Mouse (Mus musculus): ENCODE results near the gene Lmcd1. TPM values are rescaled to one million over a fixed set of nuclear protein-coding genes. Genes with fewer than 3 reads are reported as not detected.

The Lmcd1 gene
- polyA plus RNA-seq, 1 experiment from 2014 or later, result 17.5 TPM

DNA sequence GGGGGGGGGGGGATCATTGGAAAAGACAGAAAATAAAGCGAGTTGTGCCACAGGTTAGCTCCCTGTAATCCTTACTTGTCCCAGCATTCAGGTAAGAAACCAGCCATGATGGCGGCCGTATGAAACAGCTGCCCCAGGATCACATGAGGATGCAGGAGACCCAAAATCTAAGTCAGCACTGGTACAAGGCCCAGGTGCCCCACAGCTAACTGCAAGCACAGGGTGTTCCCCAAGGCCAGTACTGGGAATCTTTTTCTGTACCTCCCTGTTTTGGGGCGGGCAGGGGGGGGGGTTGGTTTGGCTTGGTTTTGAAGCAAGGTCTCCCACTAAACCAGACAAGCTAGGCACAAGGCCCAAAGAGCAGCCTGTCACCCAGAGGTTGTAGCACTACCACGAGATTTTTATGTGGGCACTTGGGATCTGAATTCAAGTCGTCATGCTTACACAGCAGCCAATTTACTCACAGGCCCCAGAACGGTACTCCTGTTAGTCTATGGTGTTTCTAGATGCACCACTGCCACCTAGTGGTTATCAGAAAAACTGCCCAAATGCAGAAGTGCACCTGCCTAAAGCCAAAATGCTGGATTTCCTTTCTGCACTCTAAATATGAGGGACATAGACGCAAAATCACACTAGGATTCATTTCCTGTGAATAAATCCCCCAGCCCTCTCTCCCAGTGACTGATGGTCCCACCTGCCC lies 100.5 kb downstream of the Lmcd1 start:
- Histone ChIP-seq H3K27me3 (no peaks in the 10 kb centered on the region), H3K4me3 (replicated peaks) (no peak overlapping the region), H3K9me3 (no peaks in the 10 kb centered on the region), H3K4me2 (replicated peaks) (no peak overlapping the region), H3K9ac (replicated peaks) (no peak overlapping the region), H3K36me3 (no peaks in the 10 kb centered on the region), H3K27ac (no peak overlapping the region), H3K4me1 (replicated peaks) (no peaks in the 10 kb centered on the region)
- 40% methylated on average over 8 of the region's 8 CpGs for WGBS
- ATAC-seq, result peak; percentile 73

- ATAC-seq, result peak; percentile 55; the same call in 1 of the 2 replicates
- 75% methylated on average over 9 of the region's 13 CpGs for WGBS
- H3K4me1 ChIP-seq (replicated peaks), result no peaks in the 10 kb centered on the region
- H3K27me3 ChIP-seq, result no peaks in the 10 kb centered on the region
- no peak overlapping the region for H3K4me3 ChIP-seq (replicated peaks)
- no peaks in the 10 kb centered on the region for H3K9me3 ChIP-seq
- no peak overlapping the region for H3K4me2 ChIP-seq (replicated peaks)
- H3K9ac ChIP-seq (replicated peaks), result no peak overlapping the region
- H3K27ac ChIP-seq, result no peak overlapping the region
- no peaks in the 10 kb centered on the region for H3K36me3 ChIP-seq
Measured at GRCm38 (mm10) chr6:112375661-112376392, 102.3 kb downstream of the Lmcd1 start.

DNA sequence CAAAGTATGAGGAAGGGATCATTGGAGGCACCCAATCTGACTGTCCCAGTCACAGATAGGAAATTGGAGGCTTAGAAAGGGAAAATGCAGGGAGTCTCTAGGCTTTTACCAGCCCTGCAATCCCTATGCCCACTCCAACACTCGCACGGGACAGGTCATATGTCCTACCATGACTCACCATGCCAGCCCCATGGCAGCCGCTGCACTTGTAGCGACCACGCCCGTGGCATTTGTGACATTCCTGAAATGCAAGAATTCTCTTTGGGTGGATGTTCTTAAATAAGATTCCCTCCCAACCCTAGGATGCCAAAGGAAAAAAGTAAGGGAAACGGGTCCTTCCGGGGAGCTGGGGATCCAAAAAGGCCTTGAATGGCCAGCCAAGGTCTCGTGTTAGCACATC lies 105.5 kb downstream of the Lmcd1 start:
- Histone ChIP-seq H3K4me1 (replicated peaks) (0 out of 2 replicates have a peak, but pooled peaks cover 4% of the 10 kb centered on the region), H3K27me3 (no peaks in the 10 kb centered on the region), H3K4me2 (replicated peaks) (no peak overlapping the region), H3K36me3 (no peaks in the 10 kb centered on the region), H3K27ac (no peak overlapping the region), H3K4me3 (replicated peaks) (no peak overlapping the region), H3K9me3 (no peaks in the 10 kb centered on the region), H3K9ac (replicated peaks) (no peak overlapping the region)
- no peak for ATAC-seq
- WGBS, result 93% methylated on average over 9 of the region's 9 CpGs

Other genes with a start within 250 kb of the Lmcd1 start
- 0.23 TPM in 1 of 2 replicates, not detected in the other for gene Ssu2, start 114.3 kb downstream of the Lmcd1 start, polyA plus RNA-seq (2015; fragmentation: Nextera tagmentation; extraction: Ambion mirVana)
- not detected in 2 replicates for gene Cav3, start 185.7 kb downstream of the Lmcd1 start, polyA plus RNA-seq (2015; fragmentation: Nextera tagmentation; extraction: Ambion mirVana)
- gene Oxtr, start 216.2 kb downstream of the Lmcd1 start, polyA plus RNA-seq (2015; fragmentation: Nextera tagmentation; extraction: Ambion mirVana), result 0.26 and 0.34 TPM in 2 replicates